Mouse (Mus musculus): Measurements from ENCODE around the gene Herpud2.
A peak's percentile ranks its signal among the peaks of the same experiment; 100 is the strongest.
"Not testable (repeated sequence)": the region's sequence is repeated elsewhere in the genome, so short reads cannot be mapped to it uniquely, and the experiment has no call there.

Herpud2 gene

GRCm38 (mm10) chr9:25143950-25144349, 7.7 kb downstream of the Herpud2 start:
- no peak for DNase-seq

DNA sequence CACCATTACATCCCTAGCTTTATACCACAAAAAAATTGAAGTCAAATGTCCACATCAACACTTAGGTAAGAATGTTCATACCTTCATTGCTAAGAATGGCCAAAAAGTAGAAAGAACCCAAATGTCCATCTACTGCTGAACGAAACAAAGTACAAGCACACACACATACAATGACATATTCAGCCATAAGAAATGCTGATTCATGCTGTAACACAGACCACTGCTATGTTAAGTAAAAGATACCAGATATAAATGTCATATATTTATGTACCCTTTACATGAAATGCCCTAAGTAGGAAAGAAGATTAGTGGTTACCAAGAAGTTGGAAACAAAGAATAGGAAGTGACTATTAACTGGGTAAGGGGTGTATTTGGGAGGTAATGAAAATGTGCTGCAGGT, 8.6 kb downstream of the Herpud2 start:
- no peak for DNase-seq

GRCm38 (mm10) chr9:25142041-25142440, 9.6 kb downstream of the Herpud2 start:
- no peak for DNase-seq

DNA sequence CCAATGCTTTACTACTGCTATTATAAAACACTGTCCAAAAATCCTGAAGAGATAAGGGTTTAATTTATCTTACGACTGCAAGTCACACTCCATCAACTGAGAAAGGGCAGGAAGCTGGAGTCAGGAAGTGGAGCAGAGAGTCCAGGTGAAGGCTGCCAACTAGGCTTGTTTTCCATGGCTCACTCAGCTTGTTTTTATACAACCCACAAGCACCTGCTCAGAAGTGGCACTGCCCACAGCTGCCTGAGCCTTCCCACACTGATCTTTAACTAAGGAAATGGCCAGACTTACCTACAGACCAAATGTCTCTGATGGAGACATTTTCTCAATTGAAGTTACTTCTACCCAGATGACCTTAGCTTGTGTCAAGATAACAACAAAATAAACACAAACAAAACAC, 11.3 kb downstream of the Herpud2 start:
- no peak for DNase-seq

DNA sequence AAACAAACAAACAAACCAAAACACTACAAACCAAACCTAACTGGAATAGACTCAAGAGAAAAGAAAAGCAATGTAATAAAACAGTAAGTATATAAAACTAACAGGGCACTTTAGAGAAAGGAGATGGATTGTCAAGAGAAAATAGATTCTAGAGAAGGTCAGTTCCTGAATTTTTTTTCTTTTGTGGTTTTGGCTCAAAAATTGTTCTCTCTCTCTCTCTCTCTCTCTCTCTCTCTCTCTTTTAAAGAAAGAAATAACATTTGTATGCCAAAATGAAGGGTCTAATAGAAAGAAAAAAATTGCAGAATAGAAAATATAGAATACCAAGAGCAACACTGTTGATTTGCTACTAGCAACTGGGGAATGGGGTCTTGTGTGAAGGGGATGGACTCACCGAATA, 12.7 kb downstream of the Herpud2 start:
- no peak for DNase-seq

DNA sequence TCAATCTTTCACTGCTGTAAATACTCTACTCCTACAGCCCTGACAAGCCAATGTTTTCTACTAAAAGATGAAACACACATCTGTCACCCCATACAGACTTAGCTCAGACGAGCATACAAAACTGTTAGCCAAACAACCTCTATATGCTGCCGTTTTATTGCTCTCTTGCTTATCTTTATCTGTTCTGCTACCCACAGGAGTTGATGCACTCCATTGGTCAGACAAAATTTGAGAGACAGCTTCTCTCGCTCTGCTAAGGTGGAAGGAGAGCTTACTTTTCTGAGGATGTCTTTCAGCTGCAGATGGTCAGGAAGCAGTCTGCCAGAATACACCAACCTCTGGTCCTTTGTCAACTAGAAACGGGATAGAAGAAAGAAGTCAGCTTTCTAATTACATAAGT, 18.7 kb downstream of the Herpud2 start:
- DNase-seq, result no peak

DNA sequence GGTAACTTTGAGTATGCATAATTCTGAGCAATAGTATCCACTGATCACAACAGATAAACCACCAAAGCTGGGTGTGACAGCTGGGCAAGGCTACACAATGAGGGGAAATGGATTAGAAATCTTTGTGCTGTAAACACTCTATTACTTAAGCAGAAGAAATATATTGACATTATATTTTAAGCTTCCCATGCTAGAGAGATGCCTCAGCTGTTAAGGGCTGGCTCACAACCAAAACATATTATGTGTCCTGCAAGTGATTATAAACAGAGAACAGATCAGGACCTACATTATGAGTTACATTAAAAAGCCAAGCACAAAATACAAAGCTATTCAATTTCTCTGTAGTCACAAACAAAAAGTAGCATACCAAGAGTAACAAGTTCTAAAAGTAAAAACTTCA, 19.4 kb downstream of the Herpud2 start:
- no peak for DNase-seq

DNA sequence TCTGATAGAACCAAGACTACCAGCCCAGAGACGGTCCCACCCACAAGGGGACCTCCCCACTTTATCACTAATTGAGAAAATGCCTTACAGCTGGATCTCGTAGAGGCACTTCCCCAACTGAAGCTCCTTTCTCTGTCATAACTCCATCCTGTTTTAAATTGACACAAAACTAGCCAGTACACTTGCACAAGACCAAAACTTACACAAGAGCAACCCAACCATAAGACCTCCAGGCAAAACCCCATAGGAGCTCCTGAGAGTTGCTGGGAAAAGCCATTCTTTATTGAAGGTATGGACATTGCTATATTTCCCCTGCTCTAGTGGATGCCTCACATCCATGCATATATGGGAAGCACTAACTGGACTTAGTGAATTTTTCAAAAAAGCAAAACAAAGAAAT, 27.6 kb downstream of the Herpud2 start:
- no peak for DNase-seq

- not testable (repeated sequence) for DNase-seq
These were observed 28.0 kb downstream of the Herpud2 start for GRCm38 (mm10) chr9:25123590-25123989.

GRCm38 (mm10) chr9:25104638-25105037, 47.0 kb downstream of the Herpud2 start:
- peak; percentile 55 for DNase-seq

DNA sequence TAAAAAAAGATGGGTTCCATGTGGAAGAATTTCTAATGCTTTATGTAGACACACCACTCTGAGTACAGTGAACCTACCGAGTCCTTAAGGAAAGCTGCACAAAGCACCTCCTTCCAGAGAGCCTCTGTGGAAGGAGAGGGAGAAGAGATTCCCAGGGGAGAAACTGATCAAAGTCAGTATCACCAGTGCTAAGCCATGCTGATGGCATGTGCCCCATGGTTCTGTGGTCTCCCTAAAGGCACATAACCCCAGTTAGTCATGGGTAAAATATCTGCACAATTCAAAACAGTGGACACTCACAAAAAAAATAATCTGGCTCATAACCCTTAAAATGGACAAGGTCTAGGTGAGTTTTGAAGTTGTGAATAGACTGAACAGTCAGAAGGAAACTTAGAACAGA, 48.7 kb downstream of the Herpud2 start:
- no peak for DNase-seq

GRCm38 (mm10) chr9:25090853-25091252, 60.8 kb downstream of the Herpud2 start:
- DNase-seq, result no peak

- no peak for DNase-seq
These were observed 62.5 kb downstream of the Herpud2 start, which contains the start of gene Gm10181 for GRCm38 (mm10) chr9:25089122-25089521. Gene Gm10181 (plus strand): TSS chr9:25089422.

GRCm38 (mm10) chr9:25076505-25076904, 75.1 kb downstream of the Herpud2 start:
- DNase-seq, result no peak

- peak; percentile 40 for DNase-seq
These were observed 75.6 kb downstream of the Herpud2 start for GRCm38 (mm10) chr9:25075977-25076376.

DNA sequence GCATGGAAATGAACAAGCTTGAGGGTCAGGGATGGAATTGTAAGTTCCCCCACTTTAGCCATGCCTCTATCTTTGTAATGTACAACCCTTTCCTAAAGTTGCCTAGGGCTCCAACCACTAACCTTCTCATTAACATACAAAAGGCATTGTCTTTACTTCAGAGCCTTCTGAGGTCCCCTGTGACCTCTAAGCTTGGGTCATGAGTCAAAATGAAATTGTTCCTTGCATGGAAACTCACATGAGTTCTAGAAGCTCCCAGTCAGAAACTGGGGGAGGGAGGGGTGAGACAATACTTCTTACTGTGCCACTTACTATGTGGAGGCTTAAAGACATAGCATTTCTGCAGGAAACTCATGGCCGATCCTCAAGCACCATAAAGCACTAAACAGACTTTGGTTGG, 79.0 kb downstream of the Herpud2 start:
- DNase-seq, result no peak

- DNase-seq, result no peak
These were observed 92.9 kb downstream of the Herpud2 start for GRCm38 (mm10) chr9:25058726-25059125.

Measured in right cerebral cortex, adult 18-20 months (tissue).